Mouse (Mus musculus) kidney, embryonic 14.5 days (tissue): ENCODE results near the gene Srcin1. TPM values are rescaled to one million over a fixed set of nuclear protein-coding genes. Genes with fewer than 3 reads are reported as not detected.
A peak's percentile ranks its signal among the peaks of the same experiment; 100 is the strongest.

Source experiments
- ATAC-seq: fragments of 200-750 bp; cut with Nextera tagmentation; 2 replicates; pipeline ENCODE4 v1.8.0; 2017; ENCODE audit warnings: moderate number of reproducible peaks, mild to moderate bottlenecking, moderate TSS enrichment, moderate library complexity; ENCODE audit not compliant: low FRiP score, low TSS enrichment
- H3K27ac ChIP-seq: fragments of 300-500 bp; sonication (generic); 2 replicates; pipeline ENCODE4 v1.5.1; 2014; ENCODE audit warnings: low read depth, mild to moderate bottlenecking, low read length, moderate library complexity, mixed read lengths
- H3K27me3 ChIP-seq: fragments of 300-500 bp; sonication (generic); 2 replicates; pipeline ENCODE4 v1.6.1; 2014; ENCODE audit warnings: mild to moderate bottlenecking, low read length; ENCODE audit not compliant: control insufficient read depth, insufficient read depth
- H3K36me3 ChIP-seq: fragments of 300-500 bp; sonication (generic); 2 replicates; pipeline ENCODE4 v1.6.1; 2014; ENCODE audit warnings: low read length, mixed read lengths; ENCODE audit not compliant: control insufficient read depth, insufficient read depth
- H3K4me1 ChIP-seq: fragments of 300-500 bp; sonication (generic); 2 replicates; pipeline ENCODE4 v1.6.1; 2014; ENCODE audit warnings: low read length, mixed read lengths; ENCODE audit not compliant: control insufficient read depth, insufficient read depth
- H3K4me2 ChIP-seq: fragments of 300-500 bp; sonication (generic); replicated peaks from 2 replicates; pipeline ENCODE4 v1.6.1; 2014; ENCODE audit warnings: low read depth, mild to moderate bottlenecking, low read length
- H3K4me3 ChIP-seq: fragments of 300-500 bp; sonication (generic); 2 replicates; pipeline ENCODE4 v1.5.1; 2014; ENCODE audit warnings: mild to moderate bottlenecking, low read length
- H3K9ac ChIP-seq: fragments of 300-500 bp; sonication (generic); 2 replicates; pipeline ENCODE4 v1.6.1; 2014; ENCODE audit warnings: low read depth, mild to moderate bottlenecking, low read length, moderate library complexity
- H3K9me3 ChIP-seq: fragments of 300-500 bp; sonication (generic); 2 replicates; pipeline ENCODE4 v1.6.1; 2016; ENCODE audit warnings: low read length; ENCODE audit not compliant: control insufficient read depth
- WGBS: fragments of 180-500 bp; shearing (Covaris S2); extraction: QIAGEN DNeasy Blood & Tissue Kit; methylation state at CpG from one replicate; pipeline ENCODE4 v1.1.7; 2014; 5-methylcytosine and 5-hydroxymethylcytosine counted together
- polyA plus RNA-seq: library from polyadenylated mRNA; unstranded; fragments of >200 nt; fragmentation: Nextera tagmentation; extraction: Ambion mirVana; gene quantifications from 2 replicates; pipeline ENCODE4 v1.2.1, GENCODE M21; 2014

Srcin1 gene
- polyA plus RNA-seq, 1 experiment from 2014 or later = 0.97 TPM

DNA sequence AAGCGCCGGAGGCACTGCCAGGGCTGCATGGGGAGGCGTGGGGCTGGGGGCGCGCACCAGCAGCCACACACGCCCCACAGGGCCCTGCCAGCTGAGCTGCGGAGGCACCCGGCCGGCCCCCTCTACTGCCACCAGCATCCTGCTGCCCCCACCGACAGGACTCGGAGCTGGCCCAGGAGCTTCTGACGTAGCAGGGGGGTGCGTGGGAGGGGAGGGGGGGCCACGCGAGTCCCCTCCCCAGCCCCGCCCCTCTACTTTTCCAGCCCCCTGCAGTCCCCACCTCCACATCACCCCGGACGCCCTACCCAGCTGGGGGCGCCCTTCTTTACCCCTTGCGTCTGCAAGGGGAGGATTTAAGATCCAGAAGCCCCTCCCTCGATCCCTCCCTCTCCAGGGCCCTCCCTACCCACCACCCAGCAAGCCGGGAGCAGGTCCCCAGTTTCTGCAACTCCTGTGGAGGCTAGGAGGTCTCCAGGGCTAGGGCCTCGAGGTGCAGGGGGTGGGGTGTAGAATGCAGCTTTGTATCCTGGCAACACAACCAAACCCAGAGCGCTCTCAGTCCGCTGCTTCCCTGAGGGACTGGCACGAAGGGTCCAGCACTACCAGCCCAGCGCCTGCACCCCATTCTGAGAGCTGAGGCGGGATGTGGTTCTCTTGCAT, 2.0 kb downstream of the Srcin1 start:
- Histone ChIP-seq H3K27ac (no peak overlapping the region), H3K9ac (0 out of 2 replicates have a peak overlapping the region, but pooled peaks have one; percentile 14), H3K4me2 (peak overlapping the region; percentile 100), H3K9me3 (no peaks in the 10 kb centered on the region), H3K4me1 (peaks cover 8% of the 10 kb centered on the region; the same call in 1 of the 2 replicates), H3K27me3 (peaks cover 60% of the 10 kb centered on the region), H3K36me3 (no peaks in the 10 kb centered on the region), H3K4me3 (peak overlapping the region; percentile 58)
- ATAC-seq = peak; percentile 25
- 2% methylated on average over 20 of the region's 28 CpGs for WGBS

DNA sequence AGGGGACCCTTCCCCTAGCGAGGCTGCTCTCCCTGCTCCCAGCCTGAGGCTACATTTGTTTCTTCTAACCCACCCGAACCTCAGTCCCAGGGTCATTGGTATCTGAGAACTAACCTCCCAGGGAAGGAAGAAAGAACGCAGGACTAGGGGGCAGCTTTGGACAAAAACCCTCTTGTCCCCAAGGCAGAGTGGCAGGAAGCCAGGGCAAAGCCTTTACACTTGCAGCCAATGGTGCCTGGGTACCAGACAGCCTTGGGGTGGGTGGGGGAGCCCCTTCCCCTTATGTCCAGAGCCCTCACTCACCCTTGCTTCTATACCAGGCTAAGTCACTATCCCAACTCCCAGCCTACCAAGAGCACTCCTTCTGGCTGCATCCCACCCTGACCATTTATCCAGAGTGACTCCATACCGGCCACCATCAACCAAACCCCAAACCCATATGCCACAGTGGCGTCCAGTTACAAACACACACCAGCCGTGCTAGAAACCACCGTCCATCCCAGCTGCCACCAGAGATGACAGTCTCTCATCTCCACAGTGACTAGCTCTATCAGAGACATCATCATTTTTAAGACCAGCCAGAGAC, 3.0 kb downstream of the Srcin1 start:
- Histone ChIP-seq H3K4me3 (no peak overlapping the region), H3K4me2 (no peak overlapping the region), H3K4me1 (peaks cover 5% of the 10 kb centered on the region; the same call in 1 of the 2 replicates), H3K9me3 (no peaks in the 10 kb centered on the region), H3K27me3 (peaks cover 63% of the 10 kb centered on the region), H3K36me3 (no peaks in the 10 kb centered on the region), H3K27ac (no peak overlapping the region), H3K9ac (no peak overlapping the region)
- WGBS = 23% methylated on average over 7 of the region's 7 CpGs
- ATAC-seq = no peak

DNA sequence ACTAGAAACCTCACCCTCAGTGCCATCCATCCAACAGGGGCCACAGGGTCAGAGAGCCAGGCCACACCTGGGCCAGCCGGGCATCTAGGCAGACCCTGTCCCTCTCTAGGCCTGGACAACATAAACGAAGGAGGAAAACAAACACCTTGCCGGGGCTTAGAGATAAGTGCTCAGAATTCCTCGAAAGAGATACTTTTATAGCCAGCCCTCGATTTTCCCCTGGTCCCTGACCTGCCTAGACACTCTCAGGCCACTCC, 4.0 kb downstream of the Srcin1 start:
- no peak overlapping the region for H3K9ac ChIP-seq
- 27% methylated on average over 5 of the region's 5 CpGs for WGBS
- no peak for ATAC-seq
- H3K4me1 ChIP-seq = peaks cover 4% of the 10 kb centered on the region; the same call in 1 of the 2 replicates
- no peaks in the 10 kb centered on the region for H3K9me3 ChIP-seq
- no peak overlapping the region for H3K4me3 ChIP-seq
- peaks cover 69% of the 10 kb centered on the region for H3K27me3 ChIP-seq
- no peak overlapping the region for H3K27ac ChIP-seq
- H3K36me3 ChIP-seq = no peaks in the 10 kb centered on the region
- H3K4me2 ChIP-seq = no peak overlapping the region

DNA sequence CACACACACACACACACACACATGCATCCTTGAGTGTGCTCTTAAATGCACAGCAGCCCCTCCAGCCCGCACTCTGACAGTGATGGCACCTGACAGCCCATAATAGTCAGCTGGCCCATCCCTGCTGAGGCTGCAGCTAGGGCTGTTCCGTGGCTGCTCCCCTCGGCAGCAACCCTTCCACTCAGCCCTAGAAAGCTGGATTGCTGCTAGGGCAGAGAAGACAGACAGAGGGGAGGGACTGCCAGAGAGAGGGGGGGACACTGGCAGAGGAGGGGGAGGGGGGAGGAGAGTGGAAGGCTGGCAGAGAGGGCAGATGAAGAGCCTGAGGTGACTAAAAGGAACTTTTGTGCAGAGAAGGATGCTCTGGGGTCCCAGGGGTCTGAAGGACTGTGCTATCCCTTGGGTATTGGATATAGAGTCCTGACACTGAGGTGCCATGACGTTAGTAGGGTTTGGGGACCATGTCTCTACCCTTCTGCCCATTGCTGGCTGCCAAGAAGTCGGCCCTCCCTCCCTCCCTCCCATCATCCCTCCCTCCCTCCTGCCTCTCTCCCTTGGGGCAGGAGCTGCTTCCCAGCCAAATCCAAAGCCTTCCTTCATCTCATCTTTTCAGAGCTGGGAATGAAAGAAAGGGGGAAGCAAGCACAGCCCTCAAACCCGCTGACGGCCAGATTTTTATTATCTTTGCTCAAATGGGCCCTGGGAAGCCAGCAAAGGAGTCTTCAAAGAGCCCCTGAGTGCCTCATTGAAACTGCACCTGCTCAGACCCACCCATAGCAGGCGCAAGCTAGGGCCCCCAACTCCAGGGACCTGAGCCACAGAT, 4.5 kb downstream of the Srcin1 start:
- ATAC-seq = no peak
- Histone ChIP-seq H3K27ac (no peak overlapping the region), H3K9me3 (no peaks in the 10 kb centered on the region), H3K4me1 (peaks cover 7% of the 10 kb centered on the region; the same call in 1 of the 2 replicates), H3K9ac (no peak overlapping the region), H3K4me3 (no peak overlapping the region), H3K27me3 (peaks cover 72% of the 10 kb centered on the region), H3K36me3 (no peaks in the 10 kb centered on the region), H3K4me2 (no peak overlapping the region)
- 7% methylated on average over 8 of the region's 8 CpGs for WGBS

DNA sequence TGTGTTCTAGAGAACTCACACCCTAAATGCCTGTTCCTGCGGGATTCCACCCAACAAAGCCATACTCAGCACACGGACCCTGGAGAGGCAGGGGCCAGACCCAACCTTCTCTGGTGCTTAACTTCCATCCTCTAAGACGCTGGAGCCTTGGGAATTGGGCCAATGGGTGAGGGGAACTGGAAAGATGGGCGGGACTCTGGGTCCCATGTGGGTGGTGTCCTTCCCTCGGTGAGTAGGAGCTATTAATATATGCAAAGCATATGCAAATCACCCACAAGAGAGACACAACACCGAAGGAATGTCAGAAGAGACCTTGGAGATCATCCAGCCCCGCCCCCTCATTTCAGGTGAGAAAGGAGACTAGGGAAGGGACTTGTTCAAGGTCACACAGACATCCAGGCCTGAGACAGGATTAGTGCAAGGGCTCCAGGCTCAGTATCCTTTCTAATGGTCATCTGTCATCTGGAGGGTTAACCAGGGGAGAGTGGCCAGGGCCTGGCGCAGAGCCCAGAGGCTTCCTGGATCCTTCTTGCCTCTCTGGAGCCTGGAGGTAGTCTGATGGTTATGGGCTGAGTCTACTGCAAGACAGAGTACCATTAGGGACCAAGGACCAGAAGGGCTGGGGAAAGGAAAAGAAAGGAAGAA, 5.4 kb downstream of the Srcin1 start:
- no peak overlapping the region for H3K4me2 ChIP-seq
- H3K9me3 ChIP-seq = no peaks in the 10 kb centered on the region
- ATAC-seq = no peak
- H3K27me3 ChIP-seq = peaks cover 75% of the 10 kb centered on the region
- H3K4me3 ChIP-seq = no peak overlapping the region
- no peaks in the 10 kb centered on the region for H3K36me3 ChIP-seq
- 18% methylated on average over 8 of the region's 8 CpGs for WGBS
- no peak overlapping the region for H3K9ac ChIP-seq
- no peak overlapping the region for H3K27ac ChIP-seq
- peaks cover 11% of the 10 kb centered on the region; the same call in 1 of the 2 replicates for H3K4me1 ChIP-seq

DNA sequence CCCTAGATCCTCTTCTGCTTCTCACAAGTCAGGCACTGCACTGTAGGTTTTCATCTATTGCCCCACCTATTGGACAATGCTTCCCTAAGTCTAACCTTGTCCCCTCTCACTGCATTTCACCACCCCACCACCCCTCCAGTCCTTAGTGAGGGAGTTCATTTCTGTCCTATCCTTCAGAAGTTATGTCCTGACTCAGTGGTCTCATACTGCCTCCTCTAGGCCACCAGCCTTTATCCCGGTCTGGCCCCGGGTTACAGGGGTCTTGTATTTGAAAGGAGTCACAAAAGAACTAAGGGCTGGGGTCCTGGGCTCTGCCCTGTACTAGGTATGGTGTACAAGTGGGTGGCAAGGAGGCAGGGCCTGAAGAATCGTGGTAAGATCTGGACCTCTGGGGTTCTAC, 6.2 kb downstream of the Srcin1 start:
- ATAC-seq = no peak
- no peaks in the 10 kb centered on the region for H3K9me3 ChIP-seq
- no peak overlapping the region for H3K27ac ChIP-seq
- no peak overlapping the region for H3K9ac ChIP-seq
- H3K4me1 ChIP-seq = peaks cover 14% of the 10 kb centered on the region; the same call in 1 of the 2 replicates
- H3K36me3 ChIP-seq = no peaks in the 10 kb centered on the region
- WGBS = 50% methylated on average over 3 of the region's 3 CpGs
- H3K4me2 ChIP-seq = no peak overlapping the region
- H3K27me3 ChIP-seq = peaks cover 75% of the 10 kb centered on the region
- no peak overlapping the region for H3K4me3 ChIP-seq

DNA sequence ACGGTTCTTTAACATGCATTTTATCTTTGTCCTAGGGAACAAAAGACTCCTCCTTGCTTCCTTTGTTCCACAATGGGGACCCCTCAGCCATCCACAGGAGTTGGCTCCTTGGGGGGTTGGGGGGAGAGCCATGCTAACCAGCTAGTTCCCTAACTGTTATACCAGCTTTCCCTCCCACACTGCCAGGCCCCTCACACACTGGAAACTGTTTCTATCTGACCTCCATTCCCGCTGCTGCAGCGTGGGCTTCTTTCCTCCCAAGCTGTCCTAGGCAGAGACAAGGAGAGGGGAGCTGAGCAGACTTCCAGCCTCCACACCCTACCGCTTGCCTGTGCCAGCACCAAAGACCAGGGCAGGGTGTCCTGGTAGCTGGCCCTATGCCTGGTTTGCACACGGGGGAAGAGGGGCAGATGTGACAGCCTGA, 6.7 kb downstream of the Srcin1 start:
- Histone ChIP-seq H3K27me3 (peaks cover 72% of the 10 kb centered on the region), H3K36me3 (no peaks in the 10 kb centered on the region), H3K9ac (no peak overlapping the region), H3K9me3 (no peaks in the 10 kb centered on the region), H3K4me2 (no peak overlapping the region), H3K4me3 (no peak overlapping the region), H3K4me1 (peaks cover 10% of the 10 kb centered on the region; the same call in 1 of the 2 replicates), H3K27ac (no peak overlapping the region)
- 49% methylated on average over 5 of the region's 5 CpGs for WGBS
- no peak for ATAC-seq

DNA sequence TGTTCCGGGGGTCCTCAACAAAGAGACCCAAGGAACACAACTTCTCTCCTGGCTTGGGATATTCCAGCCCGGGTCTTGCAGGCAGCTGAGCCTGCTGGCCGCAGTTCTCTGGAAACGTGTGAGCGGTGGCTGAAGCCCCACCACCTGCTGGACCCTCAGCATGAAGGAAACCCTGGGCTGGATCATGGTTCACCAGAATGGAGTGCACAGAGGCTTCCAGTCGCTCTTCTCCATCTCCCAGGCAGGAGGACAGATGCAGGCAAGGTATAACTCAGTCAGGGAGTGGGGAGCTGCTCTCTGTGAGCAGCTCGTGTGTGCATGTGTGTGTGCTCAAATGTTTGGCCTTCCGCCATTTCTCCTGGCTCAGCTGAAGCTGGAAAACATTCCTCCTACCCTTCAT, 7.3 kb downstream of the Srcin1 start:
- 10% methylated on average over 8 of the region's 8 CpGs for WGBS
- H3K9me3 ChIP-seq = no peaks in the 10 kb centered on the region
- no peak overlapping the region for H3K27ac ChIP-seq
- H3K4me3 ChIP-seq = no peak overlapping the region
- H3K27me3 ChIP-seq = peaks cover 67% of the 10 kb centered on the region
- no peak overlapping the region for H3K9ac ChIP-seq
- peaks cover 13% of the 10 kb centered on the region; the same call in 1 of the 2 replicates for H3K4me1 ChIP-seq
- no peak overlapping the region for H3K4me2 ChIP-seq
- ATAC-seq = peak; percentile 68
- no peaks in the 10 kb centered on the region for H3K36me3 ChIP-seq
